Mouse (Mus musculus) heart, adult 9 months (tissue): ENCODE data around the gene Srsf2.
"Not testable (repeated sequence)": the region's sequence is repeated elsewhere in the genome, so short reads cannot be mapped to it uniquely, and the experiment has no call there.

Experiments used
- DNase-seq, 2 experiments: peaks; one replicate each; pipeline ENCODE4 v3.0.0; 2022; ENCODE audit warnings: low spot score in 2 of 2

Gene Srsf2

GRCm38 (mm10) chr11:116852891-116853511, at the start of gene Srsf2:
Gene Srsf2, minus strand, starts transcription at chr11:116853094.
- peak; percentile 96 to 97 for DNase-seq

GRCm38 (mm10) chr11:116902588-116902987, 49.7 kb upstream of the Srsf2 start:
- not testable (repeated sequence) for DNase-seq

- DNase-seq = no peak
Observed at GRCm38 (mm10) chr11:116899247-116899646, 46.4 kb upstream of the Srsf2 start.

- no peak for DNase-seq
Observed at GRCm38 (mm10) chr11:116895402-116895801, 42.5 kb upstream of the Srsf2 start.

GRCm38 (mm10) chr11:116893532-116894442, 40.9 kb upstream of the Srsf2 start:
- no peak for DNase-seq

- DNase-seq = no peak
Observed at GRCm38 (mm10) chr11:116887136-116887535, 34.2 kb upstream of the Srsf2 start.

GRCm38 (mm10) chr11:116885275-116886151, 32.6 kb upstream of the Srsf2 start:
- peak; percentile 50 to 76 for DNase-seq

- no peak for DNase-seq
Observed at GRCm38 (mm10) chr11:116884061-116884460, 31.2 kb upstream of the Srsf2 start.

GRCm38 (mm10) chr11:116882446-116882845, 29.6 kb upstream of the Srsf2 start:
- no peak for DNase-seq

GRCm38 (mm10) chr11:116881440-116881839, 28.5 kb upstream of the Srsf2 start:
- no peak for DNase-seq

GRCm38 (mm10) chr11:116880839-116881238, 27.9 kb upstream of the Srsf2 start:
- DNase-seq = no peak

GRCm38 (mm10) chr11:116878454-116878853, 25.6 kb upstream of the Srsf2 start:
- DNase-seq = no peak

- DNase-seq = no peak
Observed at GRCm38 (mm10) chr11:116873987-116874386, 21.1 kb upstream of the Srsf2 start.

- DNase-seq = no peak
Observed at GRCm38 (mm10) chr11:116871538-116871937, 18.6 kb upstream of the Srsf2 start.

GRCm38 (mm10) chr11:116869641-116870040, 16.7 kb upstream of the Srsf2 start:
- DNase-seq = no peak

GRCm38 (mm10) chr11:116869223-116869622, 16.3 kb upstream of the Srsf2 start:
- no peak for DNase-seq

- DNase-seq = peak; percentile 68 to 75
Observed at GRCm38 (mm10) chr11:116868129-116868528, 15.2 kb upstream of the Srsf2 start.

GRCm38 (mm10) chr11:116865945-116866585, 13.2 kb upstream of the Srsf2 start:
- no peak for DNase-seq

GRCm38 (mm10) chr11:116864444-116864843, 11.6 kb upstream of the Srsf2 start:
- DNase-seq = peak; percentile 47 to 52

GRCm38 (mm10) chr11:116857183-116857850, 4.4 kb upstream of the Srsf2 start:
- DNase-seq = no peak

- DNase-seq = no peak
Observed at GRCm38 (mm10) chr11:116854279-116854678, 1.4 kb upstream of the Srsf2 start.
